Mouse (Mus musculus): ENCODE results near the gene Vps26c.

Vps26c gene

DNA sequence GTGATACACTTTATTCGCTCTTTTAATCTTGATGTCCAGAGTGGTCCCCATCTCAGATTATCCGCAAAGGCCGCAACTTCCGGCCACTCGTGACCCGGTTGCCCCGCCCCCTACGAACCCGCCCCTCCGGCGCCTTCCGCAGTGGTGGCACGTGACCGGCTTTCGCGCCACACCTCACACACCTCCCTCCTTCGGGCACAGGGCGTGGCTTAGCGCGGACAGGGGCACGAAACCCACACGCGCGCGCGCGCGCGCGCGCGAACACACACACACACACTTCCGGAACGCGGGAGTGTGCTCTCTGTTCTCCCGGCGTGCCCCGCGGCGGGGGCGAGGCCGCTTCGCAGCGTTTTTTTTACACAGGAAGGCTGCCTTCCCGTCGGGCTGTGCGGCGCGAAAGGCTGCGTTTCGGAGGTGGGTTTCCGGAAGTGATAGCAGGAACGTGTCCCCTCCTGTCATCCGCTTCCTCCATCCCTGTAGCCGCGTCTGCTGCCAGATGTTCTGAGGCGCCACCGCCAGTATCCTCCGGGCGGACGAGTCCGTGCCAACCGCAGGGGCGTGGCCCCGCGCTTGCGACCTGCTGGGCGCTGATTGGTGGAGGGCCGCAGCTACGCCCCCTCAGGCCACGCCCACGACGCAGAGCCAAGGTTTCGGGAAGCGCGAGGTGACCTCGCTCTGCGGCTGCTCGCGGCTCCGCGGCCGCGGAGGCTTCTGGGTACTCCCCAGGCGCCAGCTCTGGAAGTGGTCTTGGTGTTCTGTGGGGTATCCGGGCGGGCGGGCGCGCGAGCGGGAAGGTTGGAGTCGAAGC, at the start of gene Vps26c:
TSS of gene Vps26c (minus strand) at position 487 of the 808 bp plus-strand sequence.
- DNase-seq (ENCODE audit: low spot score in 2 of 2), result peak; percentile 97 to 98

DNA sequence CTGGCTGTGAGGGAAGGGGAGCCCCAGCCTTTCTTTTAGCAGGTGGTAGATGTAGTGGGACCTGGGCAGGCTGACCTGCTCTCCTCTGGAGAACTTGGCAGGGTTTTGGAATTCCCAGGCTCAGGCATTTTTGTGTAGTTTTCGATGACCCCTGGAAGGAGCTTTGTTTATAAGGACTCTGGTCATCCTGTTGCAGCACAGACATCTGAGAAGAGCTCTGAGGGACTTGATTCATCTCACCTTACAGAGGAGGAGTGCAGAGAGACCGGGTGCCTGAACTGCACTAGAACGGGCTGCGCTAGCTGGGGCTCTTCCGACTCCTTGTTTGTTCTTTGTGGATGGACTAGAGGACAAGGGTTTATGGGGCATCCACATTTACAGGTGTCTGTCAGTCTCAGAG, 49.1 kb upstream of the Vps26c start:
- no peak for DNase-seq (ENCODE audit: low spot score in 2 of 2)

DNA sequence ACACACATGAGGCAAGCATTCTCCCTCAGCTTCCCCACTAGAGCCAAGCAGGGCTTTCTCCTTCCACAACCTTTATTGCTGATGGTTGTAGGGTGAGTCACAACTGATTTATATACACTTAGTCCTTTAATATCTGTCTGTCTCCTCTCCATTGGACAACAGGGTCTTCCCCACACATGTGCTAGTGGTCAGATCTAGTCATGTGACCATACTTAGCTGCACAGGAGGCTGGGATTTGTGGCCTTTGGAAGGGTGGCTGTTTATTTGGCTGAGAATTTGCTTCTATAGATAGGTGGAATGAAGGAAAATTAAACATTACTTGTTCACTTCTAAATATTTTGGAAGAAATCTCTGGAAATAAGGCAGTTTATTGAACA, 48.1 kb upstream of the Vps26c start:
- DNase-seq (ENCODE audit: low spot score in 2 of 2), result no peak

DNA sequence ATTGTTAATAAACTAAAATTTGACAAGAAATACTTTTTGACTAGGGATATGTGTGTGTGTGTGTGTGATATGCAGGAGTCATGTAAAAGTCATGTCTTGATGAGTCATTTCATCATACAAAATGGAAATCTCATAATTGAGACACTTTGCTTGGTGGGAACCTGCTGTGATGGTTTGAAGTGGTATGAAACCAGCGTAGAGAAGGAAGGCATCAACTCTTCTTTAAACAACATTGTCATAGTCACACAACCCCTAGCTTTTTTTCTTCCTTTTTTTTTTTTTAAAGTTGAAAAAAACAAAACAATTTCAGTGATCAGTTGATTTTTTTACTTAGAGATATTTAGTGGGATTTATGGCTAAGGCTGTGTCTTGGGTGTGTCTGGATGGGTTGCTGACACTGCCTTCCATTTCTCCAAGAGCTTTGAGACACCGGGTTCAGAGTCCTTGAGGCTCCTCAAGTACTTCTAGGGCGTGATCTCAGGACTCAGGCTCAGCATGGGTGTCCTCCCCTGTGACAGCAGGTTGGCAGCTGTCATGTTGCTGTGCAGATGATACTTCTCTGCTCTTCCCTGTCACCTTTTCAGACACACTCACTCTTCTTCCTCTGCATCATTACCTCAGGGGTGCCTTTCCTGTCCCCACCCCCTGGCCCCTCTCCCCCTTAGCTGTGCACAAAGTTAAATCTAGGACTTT, 47.5 kb upstream of the Vps26c start:
- DNase-seq (ENCODE audit: low spot score in 2 of 2), result no peak

DNA sequence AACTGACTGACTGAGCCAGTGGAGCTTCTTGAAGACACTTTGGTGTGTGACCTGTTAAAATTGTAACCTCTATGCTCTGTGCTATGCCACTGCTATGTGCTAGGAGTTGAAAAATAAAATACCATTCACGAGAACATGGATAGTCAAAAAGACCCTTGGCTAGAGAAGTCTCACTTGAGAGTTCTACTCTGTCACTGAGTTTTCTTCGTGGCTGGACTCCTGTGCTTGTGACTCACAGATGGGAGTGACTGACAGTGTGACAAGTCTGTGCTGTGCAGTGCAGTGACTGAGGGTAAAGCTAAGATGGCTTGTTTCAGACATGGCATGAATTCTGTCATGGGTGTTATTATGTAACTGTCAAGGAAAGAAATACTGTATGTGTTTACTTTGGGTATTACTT, 45.8 kb upstream of the Vps26c start:
- DNase-seq (ENCODE audit: low spot score in 2 of 2), result no peak

DNA sequence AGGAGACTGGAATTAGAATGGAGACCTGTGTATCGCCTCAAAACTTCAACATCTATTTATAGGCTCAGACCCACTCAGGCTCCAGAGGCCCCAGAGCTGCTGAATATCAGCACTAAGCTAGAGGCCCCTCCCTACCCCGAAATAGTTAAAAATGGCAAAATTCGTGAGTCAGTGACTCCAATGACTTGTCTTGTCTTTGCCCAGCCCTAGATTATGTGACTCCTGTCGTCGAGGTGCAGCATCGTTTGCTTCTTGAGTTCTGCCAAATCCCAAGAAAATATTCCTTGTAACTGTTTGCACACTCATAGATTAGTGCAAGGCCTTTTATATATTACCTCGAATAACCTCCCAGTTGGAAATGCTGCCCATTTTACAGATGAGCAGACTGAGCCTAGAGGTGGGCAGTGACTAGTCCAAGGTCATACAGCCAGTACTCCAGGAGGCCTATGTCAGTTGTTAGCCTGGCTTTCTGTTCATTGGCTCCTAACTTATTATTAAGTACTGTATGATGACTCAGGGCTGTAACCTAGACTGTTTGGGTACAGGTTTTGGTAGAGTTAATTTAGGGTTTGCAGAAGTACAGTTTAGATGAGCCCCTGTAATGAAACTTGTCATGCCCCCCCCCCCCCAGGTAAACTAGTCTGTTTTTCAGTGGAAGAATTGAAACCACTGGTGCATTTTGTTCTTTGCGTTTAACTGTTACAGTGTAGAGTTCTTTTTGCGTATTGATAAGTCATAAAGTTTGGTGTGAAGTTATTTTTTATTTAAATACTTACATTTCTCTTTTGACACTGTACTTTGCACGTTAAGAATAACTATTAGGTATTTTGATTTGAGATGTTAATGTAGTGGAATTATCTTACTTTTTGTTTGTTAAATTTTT, 44.7 kb upstream of the Vps26c start:
- peak in 1 of 2 experiments; percentile 44 for DNase-seq (ENCODE audit: low spot score in 2 of 2)

DNA sequence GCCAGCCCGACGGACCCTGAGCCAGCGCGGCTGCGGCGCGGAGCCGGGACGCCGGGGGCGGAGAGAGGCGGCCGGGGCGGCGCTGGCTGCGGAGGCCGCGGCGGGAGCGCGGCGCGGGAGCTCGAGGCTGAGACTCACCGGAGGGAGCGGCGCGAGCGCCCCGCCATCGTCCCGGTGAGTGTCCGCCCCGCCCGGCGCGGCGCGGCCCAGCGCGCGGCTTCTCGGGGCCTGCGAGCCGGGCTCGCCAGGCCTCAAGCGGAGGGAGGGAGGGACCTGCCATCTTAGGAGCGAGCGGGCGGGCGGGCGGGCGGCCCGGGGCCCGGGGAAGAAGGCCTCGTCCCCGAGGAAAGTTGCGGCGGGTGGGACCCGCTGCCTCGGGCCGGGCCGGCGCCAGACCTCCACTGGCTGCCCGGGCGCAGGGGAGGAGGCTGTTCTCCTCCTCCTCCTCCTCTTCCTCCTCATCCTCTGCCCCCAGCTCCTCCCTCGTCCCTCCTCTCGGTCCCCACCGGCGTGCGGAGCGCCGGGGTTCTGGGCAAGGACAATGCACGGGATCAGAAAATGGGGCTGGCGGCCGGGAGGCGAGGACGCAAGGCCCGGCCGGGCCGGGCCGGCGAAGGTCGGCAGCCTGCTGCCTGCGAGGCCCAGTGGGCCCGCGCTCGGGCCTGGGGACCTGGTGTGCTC, 43.9 kb upstream of the Vps26c start:
- DNase-seq (ENCODE audit: low spot score in 2 of 2), result peak; percentile 64 to 71

DNA sequence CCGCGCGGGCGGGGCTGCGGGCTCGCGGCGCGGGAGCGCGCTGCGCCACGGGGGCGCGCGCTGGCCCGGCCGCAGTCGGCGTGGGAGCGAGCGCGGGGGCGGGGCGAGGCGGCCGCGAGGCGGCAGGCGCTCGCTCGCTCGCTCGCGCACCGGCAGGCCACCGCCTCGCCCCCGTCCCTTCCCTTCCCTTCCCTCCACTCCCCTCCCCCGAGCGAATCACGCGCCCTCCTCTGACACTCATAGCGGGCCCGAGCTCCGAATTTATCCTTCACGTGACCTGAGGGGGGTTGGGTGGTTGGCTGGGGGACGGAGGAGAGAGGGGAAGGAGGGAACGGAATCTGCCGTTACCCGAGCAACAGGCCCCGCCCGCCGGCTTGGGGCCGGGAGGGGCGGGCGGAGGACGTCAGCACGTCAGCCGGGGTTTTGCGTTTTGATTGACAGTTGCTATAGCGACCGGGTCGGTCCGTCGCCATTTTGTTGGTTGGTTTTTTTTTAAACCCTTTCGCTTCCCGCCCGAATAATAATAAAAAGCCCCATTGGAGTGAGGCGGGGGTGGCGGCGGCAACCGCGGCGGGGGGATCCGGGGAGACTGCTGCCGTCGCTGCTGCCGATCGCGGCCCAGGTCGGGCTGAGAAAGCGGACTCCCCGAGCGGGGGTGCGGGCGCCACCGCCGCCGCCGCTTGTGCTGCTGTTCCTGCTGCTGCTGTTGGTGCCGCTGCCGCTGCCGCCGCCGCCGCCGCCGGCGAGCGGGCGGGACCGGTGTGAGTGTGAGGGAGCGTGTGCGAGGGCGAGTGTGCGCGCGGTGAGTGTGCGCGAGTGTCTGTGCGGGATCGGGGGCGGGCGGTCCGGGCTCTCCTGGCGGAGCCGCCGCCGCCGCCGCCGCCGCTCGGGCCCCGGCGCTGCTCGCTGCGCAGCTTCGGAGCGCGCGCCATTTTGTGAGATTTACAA, 42.9 kb upstream of the Vps26c start, which contains the start of gene Dyrk1a:
TSS of gene Dyrk1a (plus strand) at position 782 of the 948 bp plus-strand sequence.
- peak; percentile 99 for DNase-seq (ENCODE audit: low spot score in 2 of 2)

DNA sequence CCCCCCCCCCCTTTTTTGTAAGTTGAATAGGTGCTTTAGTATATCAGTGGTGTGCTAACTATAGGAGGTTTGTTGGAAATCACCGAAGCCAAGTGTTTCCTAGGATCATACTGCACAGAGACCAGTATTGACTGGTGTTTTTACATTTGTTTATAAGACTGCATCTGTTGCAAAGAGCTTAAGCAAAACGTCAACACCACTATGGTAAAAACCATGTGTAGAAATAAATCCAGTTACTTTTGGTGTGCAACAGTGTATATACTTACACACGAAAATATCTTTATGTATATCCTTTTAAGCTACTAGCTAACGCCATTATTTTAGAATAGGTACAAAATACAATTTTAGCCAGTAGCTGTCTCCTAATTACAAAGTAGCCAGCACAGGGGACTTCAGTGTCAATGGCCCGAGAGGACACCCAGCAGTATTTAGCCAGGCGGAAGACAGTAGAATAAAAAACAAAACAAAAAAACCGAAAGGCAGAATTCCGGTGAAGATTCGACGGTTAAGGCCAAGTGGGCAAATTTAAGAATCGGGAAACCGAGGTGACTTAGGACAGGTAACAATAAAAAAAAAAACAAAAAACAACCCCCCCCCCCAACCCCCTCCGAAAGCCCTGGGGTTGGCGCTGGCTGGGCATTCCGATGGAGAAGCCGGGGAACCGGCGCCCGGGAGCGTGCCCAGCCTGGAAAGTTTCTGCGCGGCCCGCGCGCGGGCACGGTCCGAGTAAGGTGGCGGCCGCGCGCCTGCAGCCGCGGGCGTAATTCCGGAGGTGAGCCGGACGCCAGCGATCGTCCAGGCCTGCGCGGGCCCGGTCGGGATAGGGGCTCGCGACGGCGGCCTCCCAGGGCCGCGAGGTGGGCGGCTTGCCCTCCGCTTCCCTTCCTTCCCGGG, 42.0 kb upstream of the Vps26c start:
- peak; percentile 81 to 87 for DNase-seq (ENCODE audit: low spot score in 2 of 2)

DNA sequence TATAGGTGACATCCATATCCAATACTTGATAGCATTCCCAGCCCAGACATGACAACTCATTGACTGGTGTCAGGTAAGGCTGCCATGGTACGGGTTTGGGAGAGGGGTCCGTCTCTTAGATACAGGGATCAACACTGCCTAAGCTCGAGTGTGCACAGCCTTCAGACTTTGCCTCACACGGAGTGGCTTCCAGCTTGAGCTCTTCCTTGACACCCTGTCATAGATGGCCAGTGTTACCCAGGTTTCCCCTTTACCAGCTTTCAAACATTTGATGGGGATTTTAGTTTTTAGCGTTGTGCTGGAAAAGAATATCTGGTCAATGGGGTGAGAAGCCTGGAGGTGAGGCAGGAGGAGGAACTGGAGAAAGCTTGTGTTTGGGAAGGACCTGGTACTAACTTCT, 41.1 kb upstream of the Vps26c start:
- DNase-seq (ENCODE audit: low spot score in 2 of 2), result no peak

DNA sequence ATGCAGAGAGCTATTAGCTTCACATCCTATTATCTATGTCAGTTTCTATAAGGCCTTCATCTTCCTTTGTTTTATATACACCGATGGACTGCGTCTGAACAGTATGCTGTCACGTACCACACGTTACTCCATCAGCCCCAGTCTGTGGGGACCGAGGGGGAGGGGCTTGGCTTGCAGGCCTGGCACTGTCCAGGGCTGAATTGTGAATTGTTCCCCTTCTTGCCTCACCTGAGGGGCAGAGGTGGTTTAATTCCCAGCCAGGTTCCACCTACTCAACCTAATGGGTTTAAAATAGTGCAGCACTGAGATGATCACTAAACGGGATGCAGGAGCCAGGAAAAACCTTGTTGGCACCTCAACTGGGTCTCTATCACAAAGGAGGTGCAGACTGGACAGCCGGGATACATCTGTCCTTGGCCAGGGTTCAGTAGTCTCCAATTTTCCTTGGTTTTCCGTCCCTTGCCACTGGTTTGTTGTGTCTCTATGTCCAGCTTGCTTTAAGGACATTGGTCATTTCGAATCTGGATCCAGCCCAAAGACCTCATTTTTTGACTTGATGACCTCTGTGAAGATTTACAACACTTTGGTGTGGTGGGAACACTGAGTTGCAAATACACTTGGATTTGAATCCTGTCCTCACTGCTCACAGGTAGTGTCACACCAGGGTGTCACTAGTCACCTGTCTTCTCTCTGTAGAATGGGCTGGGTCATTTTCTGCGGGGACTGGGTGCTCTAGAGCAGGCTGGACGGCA, 40.4 kb upstream of the Vps26c start:
- no peak for DNase-seq (ENCODE audit: low spot score in 2 of 2)

DNA sequence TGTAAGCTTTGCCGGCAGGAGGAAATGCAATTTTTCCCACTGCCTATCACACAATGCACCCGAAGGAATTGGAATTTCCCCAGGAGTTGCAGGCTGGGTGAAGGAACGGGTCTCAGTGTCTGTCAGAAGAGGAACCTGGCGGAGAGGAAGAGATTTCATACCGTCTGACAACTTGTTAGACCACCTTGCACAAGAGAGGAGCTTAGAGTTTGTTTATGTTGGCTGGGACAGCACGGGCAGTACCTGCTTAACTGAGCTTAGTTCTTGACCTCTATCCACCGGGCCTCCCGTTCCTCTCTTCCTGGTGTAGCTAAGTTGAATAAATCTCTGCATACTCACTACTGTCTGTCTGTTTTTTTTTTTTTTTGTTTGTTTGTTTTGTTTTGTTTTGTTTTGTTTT, 39.5 kb upstream of the Vps26c start:
- DNase-seq (ENCODE audit: low spot score in 2 of 2), result no peak

DNA sequence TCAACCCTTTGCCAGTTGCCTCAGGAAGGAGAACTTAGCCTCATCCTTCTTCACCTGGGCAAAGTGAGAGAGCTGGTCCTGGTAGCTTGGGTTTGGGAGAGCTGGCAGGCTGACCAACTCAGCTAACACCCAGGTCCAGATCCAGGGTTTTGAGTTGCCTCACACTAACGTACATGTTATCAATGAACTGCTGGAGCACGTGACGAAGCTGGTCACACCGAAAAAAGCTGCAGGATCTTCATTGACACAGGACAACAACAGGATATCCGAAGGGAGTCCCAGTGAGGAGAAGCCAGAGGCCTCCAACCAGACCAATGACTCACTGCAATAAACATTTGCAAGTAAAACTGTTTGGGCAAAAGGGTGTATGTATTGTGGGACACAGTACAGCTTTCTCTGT, 34.0 kb upstream of the Vps26c start:
- no peak for DNase-seq (ENCODE audit: low spot score in 2 of 2)

DNA sequence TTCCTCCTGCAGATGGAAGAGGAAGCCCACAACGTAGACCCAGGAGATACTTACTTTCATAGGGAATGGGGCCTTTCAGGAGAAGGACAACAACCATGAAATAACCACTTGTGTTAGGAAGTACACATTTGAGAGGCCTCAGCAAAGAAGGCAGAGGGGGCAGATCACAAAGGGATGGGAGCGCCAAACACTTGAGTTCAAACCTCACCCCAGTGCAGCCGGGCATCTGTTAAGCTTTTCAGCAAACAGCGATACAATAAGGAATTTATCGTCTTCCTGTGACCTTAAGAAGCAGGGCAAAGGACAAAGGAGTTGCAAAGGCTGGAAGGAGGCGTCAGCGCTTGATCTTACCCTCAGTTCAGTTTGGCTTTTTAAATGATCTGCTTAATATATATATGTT, 33.2 kb upstream of the Vps26c start:
- no peak for DNase-seq (ENCODE audit: low spot score in 2 of 2)

DNA sequence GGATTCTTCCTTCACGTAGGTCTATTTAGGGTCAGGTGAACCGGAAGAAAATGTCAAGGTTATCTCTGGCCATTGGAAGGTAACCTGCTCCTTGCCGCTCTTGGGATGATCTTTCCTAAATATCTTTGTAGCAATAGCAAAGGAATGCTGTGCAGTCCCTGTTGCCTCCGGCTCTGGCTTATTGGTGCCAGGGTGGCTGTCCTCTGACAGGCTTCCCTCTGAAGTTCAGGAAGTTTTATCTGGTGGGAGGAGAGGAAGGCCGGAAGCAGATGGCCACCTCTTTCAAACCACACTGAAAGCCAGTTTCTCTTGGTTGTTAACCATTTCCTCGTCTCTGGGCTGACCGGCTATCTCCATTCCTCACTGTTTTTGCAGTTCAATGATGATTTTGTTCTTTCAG, 32.7 kb upstream of the Vps26c start:
- no peak for DNase-seq (ENCODE audit: low spot score in 2 of 2)

DNA sequence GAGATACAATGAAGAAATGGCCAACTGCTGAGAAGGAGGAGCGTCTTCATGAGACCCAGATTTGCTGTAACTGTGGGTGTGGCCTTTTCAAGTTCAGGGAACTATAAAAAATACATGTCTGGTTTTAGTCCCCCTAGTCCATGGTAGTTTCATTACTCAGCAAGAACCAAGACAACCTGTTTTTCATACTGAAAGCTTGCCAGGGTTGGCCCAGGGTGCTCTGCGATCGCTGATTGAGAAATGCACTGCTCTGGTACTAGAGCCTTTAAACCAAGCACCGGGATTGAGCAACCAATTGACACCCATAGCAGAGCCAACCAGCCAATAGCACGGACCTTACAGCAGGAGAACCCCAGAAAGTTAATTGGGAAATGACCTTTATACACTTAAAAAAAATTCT, 29.6 kb upstream of the Vps26c start:
- DNase-seq (ENCODE audit: low spot score in 2 of 2), result no peak

DNA sequence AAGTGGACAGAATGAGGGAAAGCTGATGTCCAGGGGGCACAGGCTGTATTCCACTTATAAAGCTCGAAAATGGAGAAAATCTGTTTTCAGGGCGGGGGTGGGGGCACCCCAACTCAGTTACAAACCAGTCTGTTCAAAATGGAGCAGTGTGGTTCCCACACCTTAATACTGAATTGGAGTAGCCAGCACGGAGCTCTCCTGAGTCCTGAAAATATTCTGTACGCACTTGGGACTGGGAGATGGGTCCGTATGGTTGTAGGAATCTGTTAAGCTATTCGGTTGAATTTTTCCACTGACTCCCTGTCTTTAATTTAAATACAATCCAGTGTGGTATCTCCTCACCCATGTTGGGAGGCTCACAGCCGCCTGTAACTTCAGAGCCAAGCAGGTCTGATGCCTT, 28.7 kb upstream of the Vps26c start:
- no peak for DNase-seq (ENCODE audit: low spot score in 2 of 2)

DNA sequence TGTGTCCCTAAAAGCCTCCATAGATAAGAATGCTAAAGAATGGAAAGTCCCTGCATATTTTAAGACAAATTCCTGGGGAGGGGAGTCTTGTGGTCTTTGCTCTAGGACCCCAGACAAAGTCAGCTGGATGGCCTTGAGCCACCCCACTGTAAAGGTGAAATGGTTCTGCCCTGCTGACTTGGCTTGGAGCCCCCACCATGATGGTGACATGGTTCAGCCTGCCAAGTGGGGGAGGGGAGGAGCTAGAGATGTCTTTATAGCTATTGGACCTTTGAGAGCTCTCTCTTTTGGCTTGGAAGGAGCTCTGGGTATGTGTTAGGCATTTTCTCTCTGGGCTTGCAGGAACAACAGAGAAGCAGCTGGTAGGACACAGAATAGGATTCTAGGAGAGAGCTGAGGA, 25.3 kb upstream of the Vps26c start:
- DNase-seq (ENCODE audit: low spot score in 2 of 2), result no peak

DNA sequence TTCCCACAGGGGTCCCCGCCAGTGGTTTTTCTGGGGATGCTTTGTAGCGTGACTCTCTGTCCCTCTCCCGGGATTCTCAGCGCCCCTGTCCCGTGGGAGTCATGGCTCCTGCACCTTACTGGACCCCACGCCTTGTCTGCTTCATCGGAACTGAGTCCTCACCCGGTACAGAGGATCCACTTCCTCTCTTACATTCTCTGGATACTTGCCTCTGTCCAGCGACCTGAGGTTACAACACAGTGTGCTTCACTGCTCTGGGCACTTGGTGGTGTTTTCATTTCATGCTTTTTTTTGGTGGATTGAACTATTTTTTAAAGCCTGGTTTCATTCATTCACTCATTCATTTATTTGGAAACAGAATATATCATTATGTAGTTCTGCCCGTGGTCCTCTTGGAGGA, 23.2 kb upstream of the Vps26c start:
- no peak for DNase-seq (ENCODE audit: low spot score in 2 of 2)

Data from right cerebral cortex, postnatal 10 days (tissue).